Mouse (Mus musculus) CH12F3 (cell line): Measurements from ENCODE around the gene H2-Ab1.
"Not testable (repeated sequence)": the region's sequence is repeated elsewhere in the genome, so short reads cannot be mapped to it uniquely, and the experiment has no call there.

Experiments used
- in situ Hi-C: fragments of 300-500 bp; cut with MboI; formaldehyde crosslinking; loops from 2 replicates; pipeline ENCODE4 v1.14.3; 2020; ENCODE audit warnings: low sequenced_read_pairs

Gene H2-Ab1

GRCm38 (mm10) chr17:34305380-34306030, 48.0 kb downstream of the H2-Ab1 start, which contains the start of gene H2-Eb1:
TSS of gene H2-Eb1 (plus strand) at chr17:34305867.
- in situ Hi-C loops = no loop called here

- in situ Hi-C loops = no loop called here
These were observed 48.9 kb downstream of the H2-Ab1 start for GRCm38 (mm10) chr17:34306407-34306806.

- in situ Hi-C loops = no loop called here
These were observed 49.7 kb downstream of the H2-Ab1 start for GRCm38 (mm10) chr17:34307216-34307615.

GRCm38 (mm10) chr17:34308161-34308560, 50.7 kb downstream of the H2-Ab1 start:
- in situ Hi-C loops = no loop called here

- in situ Hi-C loops = no loop called here
These were observed 51.7 kb downstream of the H2-Ab1 start for GRCm38 (mm10) chr17:34309225-34309624.

- in situ Hi-C loops = no loop called here
These were observed 52.3 kb downstream of the H2-Ab1 start for GRCm38 (mm10) chr17:34309683-34310385.

GRCm38 (mm10) chr17:34310526-34310925, 53.0 kb downstream of the H2-Ab1 start:
- in situ Hi-C loops = not testable (repeated sequence)

- in situ Hi-C loops = no loop called here
These were observed 54.7 kb downstream of the H2-Ab1 start for GRCm38 (mm10) chr17:34312185-34312584.

- in situ Hi-C loops = no loop called here
These were observed 55.9 kb downstream of the H2-Ab1 start for GRCm38 (mm10) chr17:34313393-34313792.

GRCm38 (mm10) chr17:34314286-34314685, 56.8 kb downstream of the H2-Ab1 start:
- in situ Hi-C loops = no loop called here

- in situ Hi-C loops = no loop called here
These were observed 58.0 kb downstream of the H2-Ab1 start for GRCm38 (mm10) chr17:34315512-34315911.

GRCm38 (mm10) chr17:34316697-34317096, 59.2 kb downstream of the H2-Ab1 start:
- in situ Hi-C loops = no loop called here

GRCm38 (mm10) chr17:34317275-34317674, 59.8 kb downstream of the H2-Ab1 start:
- in situ Hi-C loops = no loop called here
